Mouse (Mus musculus) midbrain, embryonic 10.5 days (tissue): Measurements from ENCODE around the gene Ccdc63. TPM values are rescaled to one million over a fixed set of nuclear protein-coding genes. Genes with fewer than 3 reads are reported as not detected.

ENCODE experiments used
- DNase-seq: peaks from one replicate; pipeline ENCODE4 v3.0.0-alpha.2; 2017; ENCODE audit warnings: low spot score
- H3K27ac ChIP-seq: fragments of 300-500 bp; sonication (generic); replicated peaks from 2 replicates; pipeline ENCODE4 v1.5.1; 2016; ENCODE audit warnings: mild to moderate bottlenecking
- H3K27me3 ChIP-seq: fragments of 300-500 bp; sonication (generic); 2 replicates; pipeline ENCODE4 v1.6.1; 2016; ENCODE audit warnings: low read depth, mild to moderate bottlenecking; ENCODE audit not compliant: poor library complexity, severe bottlenecking
- H3K36me3 ChIP-seq: fragments of 300-500 bp; sonication (generic); 2 replicates; pipeline ENCODE4 v1.6.1; 2016; ENCODE audit warnings: mild to moderate bottlenecking, moderate library complexity
- H3K4me1 ChIP-seq: fragments of 300-500 bp; sonication (generic); 2 replicates; pipeline ENCODE4 v1.6.1; 2016
- H3K4me3 ChIP-seq: fragments of 300-500 bp; sonication (generic); 2 replicates; pipeline ENCODE4 v1.5.1; 2016; ENCODE audit warnings: mild to moderate bottlenecking, moderate library complexity
- H3K9me3 ChIP-seq: fragments of 300-500 bp; sonication (generic); replicated peaks from 2 replicates; pipeline ENCODE4 v1.6.1; 2016; ENCODE audit warnings: mild to moderate bottlenecking
- WGBS: fragments of 180-500 bp; shearing (Covaris S2); methylation state at CpG from one replicate; pipeline ENCODE4 v1.1.7; 2016; 5-methylcytosine and 5-hydroxymethylcytosine counted together
- polyA plus RNA-seq: library from polyadenylated mRNA; unstranded; fragments of >200 nt; fragmentation: Nextera tagmentation; extraction: Ambion mirVana; gene quantifications from 2 replicates; pipeline ENCODE4 v1.2.1, GENCODE M21; 2016

Gene Ccdc63
- polyA plus RNA-seq, 1 experiment from 2014 or later: not detected

- H3K36me3 ChIP-seq: no peaks in the 10 kb centered on the region
- 80% methylated on average over 25 of the region's 25 CpGs for WGBS
Observed at GRCm38 (mm10) chr5:122063204-122063933, 77.3 kb downstream of the Ccdc63 start.

GRCm38 (mm10) chr5:122062479-122062878 lies 78.1 kb downstream of the Ccdc63 start:
- 49% methylated on average over 12 of the region's 12 CpGs for WGBS
- peaks cover 6% of the 10 kb centered on the region for H3K9me3 ChIP-seq
- no peak overlapping the region for H3K27ac ChIP-seq
- no peaks in the 10 kb centered on the region for H3K36me3 ChIP-seq
- H3K4me3 ChIP-seq: no peak overlapping the region
- no peak for DNase-seq
- peaks cover 35% of the 10 kb centered on the region for H3K4me1 ChIP-seq
- H3K27me3 ChIP-seq: peaks cover 5% of the 10 kb centered on the region; the same call in 1 of the 2 replicates

More at GRCm38 (mm10) chr5:122063204-122063933, 77.3 kb downstream of the Ccdc63 start:
- DNase-seq: no peak
- Histone ChIP-seq H3K9me3 (no peaks in the 10 kb centered on the region), H3K27ac (no peak overlapping the region), H3K4me1 (peaks cover 35% of the 10 kb centered on the region), H3K27me3 (peaks cover 5% of the 10 kb centered on the region; the same call in 1 of the 2 replicates), H3K4me3 (no peak overlapping the region)

GRCm38 (mm10) chr5:122060767-122061333 lies 79.8 kb downstream of the Ccdc63 start:
- WGBS: 22% methylated on average over 11 of the region's 12 CpGs
- peak; percentile 68 for DNase-seq
- Histone ChIP-seq H3K36me3 (no peaks in the 10 kb centered on the region), H3K27ac (peak overlapping the region; percentile 80), H3K4me1 (peaks cover 35% of the 10 kb centered on the region), H3K4me3 (peak overlapping the region; percentile 45), H3K27me3 (peaks cover 5% of the 10 kb centered on the region; the same call in 1 of the 2 replicates), H3K9me3 (peaks cover 9% of the 10 kb centered on the region)

GRCm38 (mm10) chr5:122059060-122060017 lies 81.3 kb downstream of the Ccdc63 start:
- Histone ChIP-seq H3K4me3 (peak overlapping the region; percentile 43), H3K9me3 (peaks cover 9% of the 10 kb centered on the region), H3K27ac (peak overlapping the region; percentile 63; the same call in 1 of the 2 replicates), H3K4me1 (peaks cover 41% of the 10 kb centered on the region), H3K36me3 (no peaks in the 10 kb centered on the region), H3K27me3 (peaks cover 5% of the 10 kb centered on the region; the same call in 1 of the 2 replicates)
- peak; percentile 84 for DNase-seq
- 29% methylated on average over 39 of the region's 39 CpGs for WGBS

Other genes with a start within 250 kb of the Ccdc63 start
- 6.4 and 10.2 TPM in 2 replicates for gene Cux2, start 90.7 kb downstream of the Ccdc63 start, polyA plus RNA-seq
- gene Myl2, start 39.9 kb downstream of the Ccdc63 start, polyA plus RNA-seq: 0.43 and 0.59 TPM in 2 replicates
- gene Ppp1cc, start 17.5 kb upstream of the Ccdc63 start, polyA plus RNA-seq: 320 and 339 TPM in 2 replicates
- gene Hvcn1, start 66.0 kb upstream of the Ccdc63 start, polyA plus RNA-seq: 17.7 TPM in 2 replicates
- gene Tctn1, start 123.6 kb upstream of the Ccdc63 start, polyA plus RNA-seq: 5.9 and 6.4 TPM in 2 replicates
- gene Pptc7, start 143.5 kb upstream of the Ccdc63 start, polyA plus RNA-seq: 7.3 and 7.7 TPM in 2 replicates
- 9.5 and 11.5 TPM in 2 replicates for gene Rad9b, start 213.4 kb upstream of the Ccdc63 start, polyA plus RNA-seq
- gene Vps29, start 213.5 kb upstream of the Ccdc63 start, polyA plus RNA-seq: 218 and 220 TPM in 2 replicates
- gene Gpn3, start 231.1 kb upstream of the Ccdc63 start, polyA plus RNA-seq: 76.9 and 82.9 TPM in 2 replicates
- 85.5 and 98.8 TPM in 2 replicates for gene Fam216a, start 231.5 kb upstream of the Ccdc63 start, polyA plus RNA-seq